Mouse (Mus musculus): ENCODE measurements at regions not wholly inside any gene's neighbourhood (a gene's known extent, or its start where the extent isn't known, plus 50 kb on each side); places are given as distances from the start of the nearest gene placed in this dataset.

- no peaks in the 10 kb centered on the region for H3K9me3 ChIP-seq (ENCODE audit: low read depth, low read length)
- H3K4me1 ChIP-seq (ENCODE audit: insufficient read depth), result no peaks in the 10 kb centered on the region
- WGBS, result 55% methylated on average over 14 of the region's 14 CpGs
- no peak overlapping the region for H3K4me2 ChIP-seq
- H3K36me3 ChIP-seq (ENCODE audit: insufficient read depth), result no peaks in the 10 kb centered on the region
- no peak for TF ChIP-seq CTCF (IDR thresholded peaks at IDR 0.05; ENCODE audit: low read depth)
- no peaks in the 10 kb centered on the region for H3K27me3 ChIP-seq (ENCODE audit: insufficient read depth, low read length)
- no peak overlapping the region for H3K4me3 ChIP-seq (ENCODE audit: low read depth, low read length)
- no peak overlapping the region for H3K9ac ChIP-seq
- ATAC-seq (ENCODE audit: insufficient read depth) (no peak), DNase-seq (no peak)
- H3K27ac ChIP-seq (ENCODE audit: low read depth), result no peak overlapping the region
Measured at GRCm38 (mm10) chr2:34098004-34098547, 210.3 kb upstream of the Mvb12b start.

GRCm38 (mm10) chr2:34096561-34096960 lies 208.8 kb upstream of the Mvb12b start:
- Histone ChIP-seq H3K4me3 (ENCODE audit: low read depth, low read length) (no peak overlapping the region), H3K27ac (ENCODE audit: low read depth) (no peak overlapping the region), H3K9ac (no peak overlapping the region), H3K27me3 (ENCODE audit: insufficient read depth, low read length) (no peaks in the 10 kb centered on the region), H3K36me3 (ENCODE audit: insufficient read depth) (no peaks in the 10 kb centered on the region), H3K4me1 (ENCODE audit: insufficient read depth) (no peaks in the 10 kb centered on the region), H3K4me2 (no peak overlapping the region), H3K9me3 (ENCODE audit: low read depth, low read length) (no peaks in the 10 kb centered on the region)
- ATAC-seq (ENCODE audit: insufficient read depth) (no peak), DNase-seq (no peak)
- no peak for TF ChIP-seq CTCF (IDR thresholded peaks at IDR 0.05; ENCODE audit: low read depth)

GRCm38 (mm10) chr2:34088832-34089231 lies 201.1 kb upstream of the Mvb12b start:
- H3K27me3 ChIP-seq (ENCODE audit: insufficient read depth, low read length), result no peaks in the 10 kb centered on the region
- no peaks in the 10 kb centered on the region for H3K36me3 ChIP-seq (ENCODE audit: insufficient read depth)
- TF ChIP-seq CTCF (IDR thresholded peaks at IDR 0.05; ENCODE audit: low read depth), result no peak
- DNase-seq (no peak), ATAC-seq (ENCODE audit: insufficient read depth) (no peak)
- no peak overlapping the region for H3K27ac ChIP-seq (ENCODE audit: low read depth)
- no peak overlapping the region for H3K4me2 ChIP-seq
- no peak overlapping the region for H3K9ac ChIP-seq
- no peaks in the 10 kb centered on the region for H3K4me1 ChIP-seq (ENCODE audit: insufficient read depth)
- H3K4me3 ChIP-seq (ENCODE audit: low read depth, low read length), result no peak overlapping the region
- no peaks in the 10 kb centered on the region for H3K9me3 ChIP-seq (ENCODE audit: low read depth, low read length)
- 54% methylated on average over 4 of the region's 4 CpGs for WGBS

GRCm38 (mm10) chr2:34086130-34086529 lies 198.4 kb upstream of the Mvb12b start:
- no peak for DNase-seq
- 63% methylated on average over 3 of the region's 3 CpGs for WGBS
- no peak for TF ChIP-seq CTCF (IDR thresholded peaks at IDR 0.05; ENCODE audit: low read depth)

GRCm38 (mm10) chr2:34084513-34084912 lies 196.8 kb upstream of the Mvb12b start:
- Histone ChIP-seq H3K9ac (no peak overlapping the region), H3K4me2 (no peak overlapping the region), H3K27ac (ENCODE audit: low read depth) (no peak overlapping the region), H3K27me3 (ENCODE audit: insufficient read depth, low read length) (no peaks in the 10 kb centered on the region), H3K4me1 (ENCODE audit: insufficient read depth) (no peaks in the 10 kb centered on the region), H3K36me3 (ENCODE audit: insufficient read depth) (no peaks in the 10 kb centered on the region), H3K4me3 (ENCODE audit: low read depth, low read length) (no peak overlapping the region), H3K9me3 (ENCODE audit: low read depth, low read length) (no peaks in the 10 kb centered on the region)
- ATAC-seq (ENCODE audit: insufficient read depth), result no peak
- DNase-seq, result no peak
- WGBS, result 82% methylated on average over 1 of the region's 1 CpGs
- TF ChIP-seq CTCF (IDR thresholded peaks at IDR 0.05; ENCODE audit: low read depth), result no peak

More at GRCm38 (mm10) chr2:34086130-34086529, 198.4 kb upstream of the Mvb12b start:
- no peak for ATAC-seq (ENCODE audit: insufficient read depth)
- H3K4me1 ChIP-seq (ENCODE audit: insufficient read depth), result no peaks in the 10 kb centered on the region
- no peak overlapping the region for H3K4me2 ChIP-seq
- H3K9ac ChIP-seq, result no peak overlapping the region
- no peak overlapping the region for H3K27ac ChIP-seq (ENCODE audit: low read depth)
- no peaks in the 10 kb centered on the region for H3K9me3 ChIP-seq (ENCODE audit: low read depth, low read length)
- no peaks in the 10 kb centered on the region for H3K27me3 ChIP-seq (ENCODE audit: insufficient read depth, low read length)
- H3K36me3 ChIP-seq (ENCODE audit: insufficient read depth), result no peaks in the 10 kb centered on the region
- H3K4me3 ChIP-seq (ENCODE audit: low read depth, low read length), result no peak overlapping the region

DNA sequence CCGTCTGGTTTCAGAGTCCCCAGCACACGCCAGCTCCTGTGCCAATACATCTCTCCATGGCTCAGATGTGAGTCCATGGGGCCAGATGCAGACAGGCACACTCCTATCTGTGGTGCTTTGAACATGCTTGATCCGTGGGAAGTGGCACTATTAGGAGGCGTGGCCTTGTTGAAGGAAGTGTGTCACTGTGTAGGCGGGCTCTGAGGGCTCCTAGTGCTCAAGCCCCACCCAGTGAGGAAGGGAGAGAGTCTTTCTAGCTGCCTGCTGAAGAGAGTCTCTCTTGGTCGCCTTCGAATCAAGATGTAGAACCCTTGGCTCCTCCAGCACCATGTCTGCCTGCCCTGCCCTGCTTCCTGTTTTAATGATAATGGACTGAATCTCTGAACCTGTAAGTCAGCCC lies 194.7 kb upstream of the Mvb12b start:
- H3K27ac ChIP-seq (ENCODE audit: low read depth), result no peak overlapping the region
- no peak for ATAC-seq (ENCODE audit: insufficient read depth)
- H3K4me1 ChIP-seq (ENCODE audit: insufficient read depth), result no peaks in the 10 kb centered on the region
- no peaks in the 10 kb centered on the region for H3K27me3 ChIP-seq (ENCODE audit: insufficient read depth, low read length)
- 62% methylated on average over 7 of the region's 7 CpGs for WGBS
- H3K36me3 ChIP-seq (ENCODE audit: insufficient read depth), result no peaks in the 10 kb centered on the region
- no peak for TF ChIP-seq CTCF (IDR thresholded peaks at IDR 0.05; ENCODE audit: low read depth)
- H3K9me3 ChIP-seq (ENCODE audit: low read depth, low read length), result no peaks in the 10 kb centered on the region
- DNase-seq, result no peak
- no peak overlapping the region for H3K4me3 ChIP-seq (ENCODE audit: low read depth, low read length)
- no peak overlapping the region for H3K4me2 ChIP-seq
- H3K9ac ChIP-seq, result no peak overlapping the region

- WGBS, result 47% methylated on average over 3 of the region's 3 CpGs
- Histone ChIP-seq H3K4me2 (no peak overlapping the region), H3K27ac (ENCODE audit: low read depth) (no peak overlapping the region), H3K27me3 (ENCODE audit: insufficient read depth, low read length) (no peaks in the 10 kb centered on the region), H3K4me1 (ENCODE audit: insufficient read depth) (no peaks in the 10 kb centered on the region), H3K9ac (no peak overlapping the region), H3K9me3 (ENCODE audit: low read depth, low read length) (no peaks in the 10 kb centered on the region), H3K36me3 (ENCODE audit: insufficient read depth) (no peaks in the 10 kb centered on the region), H3K4me3 (ENCODE audit: low read depth, low read length) (no peak overlapping the region)
- no peak for ATAC-seq (ENCODE audit: insufficient read depth)
- TF ChIP-seq CTCF (IDR thresholded peaks at IDR 0.05; ENCODE audit: low read depth), result no peak
- no peak for DNase-seq
Measured at GRCm38 (mm10) chr2:34080176-34080575, 192.4 kb upstream of the Mvb12b start.

GRCm38 (mm10) chr2:34079282-34079681 lies 191.5 kb upstream of the Mvb12b start:
- no peak overlapping the region for H3K4me2 ChIP-seq
- H3K27ac ChIP-seq (ENCODE audit: low read depth), result no peak overlapping the region
- no peak overlapping the region for H3K4me3 ChIP-seq (ENCODE audit: low read depth, low read length)
- H3K9ac ChIP-seq, result no peak overlapping the region
- 81% methylated on average over 12 of the region's 12 CpGs for WGBS
- no peak for TF ChIP-seq CTCF (IDR thresholded peaks at IDR 0.05; ENCODE audit: low read depth)
- DNase-seq (no peak), ATAC-seq (ENCODE audit: insufficient read depth) (no peak)
- H3K4me1 ChIP-seq (ENCODE audit: insufficient read depth), result no peaks in the 10 kb centered on the region
- H3K27me3 ChIP-seq (ENCODE audit: insufficient read depth, low read length), result no peaks in the 10 kb centered on the region
- no peaks in the 10 kb centered on the region for H3K9me3 ChIP-seq (ENCODE audit: low read depth, low read length)
- H3K36me3 ChIP-seq (ENCODE audit: insufficient read depth), result no peaks in the 10 kb centered on the region
